Mouse (Mus musculus): ENCODE results near the gene Polr2f. TPM values are rescaled to one million over a fixed set of nuclear protein-coding genes. Genes with fewer than 3 reads are reported as not detected.

The Polr2f gene
- polyA plus RNA-seq, 1 experiment from 2014 or later = 299 TPM

- Histone ChIP-seq H3K27me3 (ENCODE audit: control insufficient read depth, insufficient read depth, low read length) (no peaks in the 10 kb centered on the region), H3K36me3 (ENCODE audit: control insufficient read depth, insufficient read depth, low read length) (peaks cover 10% of the 10 kb centered on the region), H3K27ac (replicated peaks in 1 of 2; ENCODE audit: control insufficient read depth in 1 of 2, insufficient read depth in 1 of 2, low read depth in 2 of 2, low read length in 2 of 2) (no peak overlapping the region), H3K4me2 (ENCODE audit: low read length) (no peak overlapping the region), H3K4me1 (ENCODE audit: control insufficient read depth in 2 of 2, insufficient read depth in 2 of 2, low read length in 2 of 2) (peaks cover 2 to 21% of the 10 kb centered on the region in 2 experiments; a peak in 3 of 4 replicates), H3K9me3 (ENCODE audit: control insufficient read depth, low read length) (no peaks in the 10 kb centered on the region), H3K4me3 (ENCODE audit: control insufficient read depth in 1 of 2, insufficient read depth in 1 of 2, low read depth in 1 of 2, low read length in 2 of 2) (no peak overlapping the region), H3K9ac (ENCODE audit: low read length) (no peak overlapping the region)
- WGBS = 57% methylated on average over 10 of the region's 10 CpGs
- ATAC-seq (ENCODE audit: insufficient number of reproducible peaks, insufficient read depth, low FRiP score, low read depth) = no peak
Measured at GRCm38 (mm10) chr15:79139640-79140039, 1.2 kb upstream of the Polr2f start.

GRCm38 (mm10) chr15:79141566-79141917 is 733 bp downstream of the Polr2f start:
- Histone ChIP-seq H3K4me2 (ENCODE audit: low read length) (peak overlapping the region; percentile 97), H3K27me3 (ENCODE audit: control insufficient read depth, insufficient read depth, low read length) (no peaks in the 10 kb centered on the region), H3K36me3 (ENCODE audit: control insufficient read depth, insufficient read depth, low read length) (peaks cover 24% of the 10 kb centered on the region), H3K9me3 (ENCODE audit: control insufficient read depth, low read length) (no peaks in the 10 kb centered on the region), H3K4me1 (ENCODE audit: control insufficient read depth in 2 of 2, insufficient read depth in 2 of 2, low read length in 2 of 2) (peaks cover 2 to 21% of the 10 kb centered on the region in 2 experiments; a peak in 3 of 4 replicates), H3K9ac (ENCODE audit: low read length) (peak overlapping the region; percentile 88), H3K27ac (replicated peaks in 1 of 2; ENCODE audit: control insufficient read depth in 1 of 2, insufficient read depth in 1 of 2, low read depth in 2 of 2, low read length in 2 of 2) (peak overlapping the region; percentile 6 to 44; a peak in 2 of 4 replicates), H3K4me3 (ENCODE audit: control insufficient read depth in 1 of 2, insufficient read depth in 1 of 2, low read depth in 1 of 2, low read length in 2 of 2) (peak overlapping the region; percentile 82 to 96)
- ATAC-seq (ENCODE audit: insufficient number of reproducible peaks, insufficient read depth, low FRiP score, low read depth) = no peak
- WGBS = 2% methylated on average over 7 of the region's 7 CpGs

DNA sequence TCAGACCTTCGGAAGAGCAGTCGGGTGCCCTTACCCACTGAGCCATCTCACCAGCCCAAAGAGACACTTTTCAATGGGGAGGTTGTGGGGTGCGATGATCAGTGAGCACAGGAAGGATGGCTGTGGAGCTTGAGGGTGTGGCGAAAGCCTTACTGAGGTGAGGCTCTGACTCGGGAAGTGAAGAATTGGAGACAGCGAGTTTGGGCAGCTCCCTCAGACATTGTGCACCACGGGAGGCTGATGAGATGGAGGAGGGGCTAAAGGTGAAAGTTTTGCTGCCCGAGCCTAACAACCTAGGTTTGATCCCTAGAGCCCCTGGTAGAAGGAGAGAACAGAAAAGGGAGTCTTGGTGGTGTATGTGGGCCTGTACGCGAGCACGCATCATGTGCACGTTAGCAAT is 2.5 kb downstream of the Polr2f start:
- ATAC-seq (ENCODE audit: insufficient number of reproducible peaks, insufficient read depth, low FRiP score, low read depth) = no peak
- Histone ChIP-seq H3K4me1 (ENCODE audit: control insufficient read depth in 2 of 2, insufficient read depth in 2 of 2, low read length in 2 of 2) (peaks cover 0 to 16% of the 10 kb centered on the region in 2 experiments; a peak in 2 of 4 replicates), H3K27ac (replicated peaks in 1 of 2; ENCODE audit: control insufficient read depth in 1 of 2, insufficient read depth in 1 of 2, low read depth in 2 of 2, low read length in 2 of 2) (no peak overlapping the region), H3K27me3 (ENCODE audit: control insufficient read depth, insufficient read depth, low read length) (no peaks in the 10 kb centered on the region), H3K36me3 (ENCODE audit: control insufficient read depth, insufficient read depth, low read length) (peaks cover 42% of the 10 kb centered on the region), H3K4me2 (ENCODE audit: low read length) (no peak overlapping the region), H3K4me3 (ENCODE audit: control insufficient read depth in 1 of 2, insufficient read depth in 1 of 2, low read depth in 1 of 2, low read length in 2 of 2) (no peak overlapping the region), H3K9ac (ENCODE audit: low read length) (no peak overlapping the region), H3K9me3 (ENCODE audit: control insufficient read depth, low read length) (no peaks in the 10 kb centered on the region)
- WGBS = 85% methylated on average over 12 of the region's 12 CpGs

GRCm38 (mm10) chr15:79144021-79144420 is 3.2 kb downstream of the Polr2f start:
- H3K4me2 ChIP-seq (ENCODE audit: low read length) = no peak overlapping the region

DNA sequence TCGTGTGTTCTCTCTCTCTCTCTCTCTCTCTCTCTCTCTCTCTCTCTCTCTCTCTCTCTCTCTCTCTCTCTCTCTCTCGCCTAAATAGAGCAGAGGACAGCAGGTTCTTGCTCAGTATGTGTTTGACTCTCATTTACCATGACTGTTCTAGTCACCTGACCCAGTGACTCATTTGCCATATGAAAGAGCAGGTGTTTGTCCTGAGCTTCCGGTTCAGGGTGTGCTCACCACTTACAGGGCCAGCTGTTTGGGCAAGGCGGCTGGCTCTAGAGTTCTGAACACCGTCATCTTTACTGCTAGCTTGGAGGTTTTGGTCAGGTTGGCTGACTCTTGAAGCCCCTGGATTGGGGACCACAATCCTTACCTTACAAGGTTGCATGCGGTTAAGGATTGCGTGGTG is 4.7 kb downstream of the Polr2f start:
- WGBS = 92% methylated on average over 7 of the region's 7 CpGs
- Histone ChIP-seq H3K36me3 (ENCODE audit: control insufficient read depth, insufficient read depth, low read length) (peaks cover 59% of the 10 kb centered on the region), H3K9ac (ENCODE audit: low read length) (no peak overlapping the region), H3K4me3 (ENCODE audit: control insufficient read depth in 1 of 2, insufficient read depth in 1 of 2, low read depth in 1 of 2, low read length in 2 of 2) (no peak overlapping the region), H3K9me3 (ENCODE audit: control insufficient read depth, low read length) (no peaks in the 10 kb centered on the region), H3K27me3 (ENCODE audit: control insufficient read depth, insufficient read depth, low read length) (no peaks in the 10 kb centered on the region), H3K4me1 (ENCODE audit: control insufficient read depth in 2 of 2, insufficient read depth in 2 of 2, low read length in 2 of 2) (peaks cover 0 to 11% of the 10 kb centered on the region in 2 experiments; a peak in 2 of 4 replicates), H3K4me2 (ENCODE audit: low read length) (no peak overlapping the region), H3K27ac (replicated peaks in 1 of 2; ENCODE audit: control insufficient read depth in 1 of 2, insufficient read depth in 1 of 2, low read depth in 2 of 2, low read length in 2 of 2) (no peak overlapping the region)
- no peak for ATAC-seq (ENCODE audit: insufficient number of reproducible peaks, insufficient read depth, low FRiP score, low read depth)

More at GRCm38 (mm10) chr15:79144021-79144420, 3.2 kb downstream of the Polr2f start:
- 70% methylated on average over 8 of the region's 8 CpGs for WGBS
- Histone ChIP-seq H3K27ac (replicated peaks in 1 of 2; ENCODE audit: control insufficient read depth in 1 of 2, insufficient read depth in 1 of 2, low read depth in 2 of 2, low read length in 2 of 2) (no peak overlapping the region), H3K36me3 (ENCODE audit: control insufficient read depth, insufficient read depth, low read length) (peaks cover 48% of the 10 kb centered on the region), H3K4me1 (ENCODE audit: control insufficient read depth in 2 of 2, insufficient read depth in 2 of 2, low read length in 2 of 2) (peaks cover 0 to 16% of the 10 kb centered on the region in 2 experiments; a peak in 2 of 4 replicates), H3K27me3 (ENCODE audit: control insufficient read depth, insufficient read depth, low read length) (no peaks in the 10 kb centered on the region), H3K9me3 (ENCODE audit: control insufficient read depth, low read length) (no peaks in the 10 kb centered on the region), H3K4me3 (ENCODE audit: control insufficient read depth in 1 of 2, insufficient read depth in 1 of 2, low read depth in 1 of 2, low read length in 2 of 2) (no peak overlapping the region), H3K9ac (ENCODE audit: low read length) (no peak overlapping the region)
- ATAC-seq (ENCODE audit: insufficient number of reproducible peaks, insufficient read depth, low FRiP score, low read depth) = no peak

- H3K27me3 ChIP-seq (ENCODE audit: control insufficient read depth, insufficient read depth, low read length) = no peaks in the 10 kb centered on the region
- peaks cover 79% of the 10 kb centered on the region for H3K36me3 ChIP-seq (ENCODE audit: control insufficient read depth, insufficient read depth, low read length)
- no peaks in the 10 kb centered on the region for H3K9me3 ChIP-seq (ENCODE audit: control insufficient read depth, low read length)
- no peaks in the 10 kb centered on the region for H3K4me1 ChIP-seq (ENCODE audit: control insufficient read depth in 2 of 2, insufficient read depth in 2 of 2, low read length in 2 of 2)
- WGBS = 45% methylated on average over 7 of the region's 7 CpGs
- 0 out of 2 replicates have a peak, but pooled peaks have one; percentile 18 for ATAC-seq (ENCODE audit: insufficient number of reproducible peaks, insufficient read depth, low FRiP score, low read depth)
- no peak overlapping the region for H3K4me2 ChIP-seq (ENCODE audit: low read length)
- H3K4me3 ChIP-seq (ENCODE audit: control insufficient read depth in 1 of 2, insufficient read depth in 1 of 2, low read depth in 1 of 2, low read length in 2 of 2) = no peak overlapping the region
- no peak overlapping the region for H3K9ac ChIP-seq (ENCODE audit: low read length)
- H3K27ac ChIP-seq (replicated peaks in 1 of 2; ENCODE audit: control insufficient read depth in 1 of 2, insufficient read depth in 1 of 2, low read depth in 2 of 2, low read length in 2 of 2) = no peak overlapping the region
Measured at GRCm38 (mm10) chr15:79148533-79148932, 7.7 kb downstream of the Polr2f start.

DNA sequence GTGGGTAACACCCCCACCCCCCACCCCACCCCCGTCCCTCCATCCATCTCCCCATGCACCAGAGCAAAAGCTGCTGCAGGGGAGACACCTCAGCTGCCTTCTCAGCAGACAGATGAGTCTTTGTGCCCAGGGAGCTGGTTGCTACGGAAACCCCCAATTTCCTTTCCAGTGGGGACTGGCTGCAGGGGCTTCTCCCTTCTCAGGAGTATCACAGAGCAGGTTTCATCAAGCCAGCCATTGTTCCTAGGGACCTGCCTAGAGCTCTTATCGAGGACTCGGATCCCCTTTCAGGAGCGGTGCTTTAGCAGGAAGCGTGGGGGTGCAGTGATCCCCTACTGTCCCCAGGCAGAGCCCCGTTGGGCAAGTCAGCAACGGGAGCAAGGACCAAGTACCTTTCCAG is 11.1 kb downstream of the Polr2f start:
- Histone ChIP-seq H3K9ac (ENCODE audit: low read length) (no peak overlapping the region), H3K27ac (replicated peaks in 1 of 2; ENCODE audit: control insufficient read depth in 1 of 2, insufficient read depth in 1 of 2, low read depth in 2 of 2, low read length in 2 of 2) (no peak overlapping the region), H3K36me3 (ENCODE audit: control insufficient read depth, insufficient read depth, low read length) (peaks cover 51% of the 10 kb centered on the region), H3K4me2 (ENCODE audit: low read length) (no peak overlapping the region), H3K4me1 (ENCODE audit: control insufficient read depth in 2 of 2, insufficient read depth in 2 of 2, low read length in 2 of 2) (peaks cover 6 to 10% of the 10 kb centered on the region in 2 experiments; a peak in 3 of 4 replicates), H3K27me3 (ENCODE audit: control insufficient read depth, insufficient read depth, low read length) (0 out of 2 replicates have a peak, but pooled peaks cover under 1% of the 10 kb centered on the region), H3K4me3 (ENCODE audit: control insufficient read depth in 1 of 2, insufficient read depth in 1 of 2, low read depth in 1 of 2, low read length in 2 of 2) (no peak overlapping the region), H3K9me3 (ENCODE audit: control insufficient read depth, low read length) (no peaks in the 10 kb centered on the region)
- WGBS = 72% methylated on average over 8 of the region's 8 CpGs
- ATAC-seq (ENCODE audit: insufficient number of reproducible peaks, insufficient read depth, low FRiP score, low read depth) = no peak

DNA sequence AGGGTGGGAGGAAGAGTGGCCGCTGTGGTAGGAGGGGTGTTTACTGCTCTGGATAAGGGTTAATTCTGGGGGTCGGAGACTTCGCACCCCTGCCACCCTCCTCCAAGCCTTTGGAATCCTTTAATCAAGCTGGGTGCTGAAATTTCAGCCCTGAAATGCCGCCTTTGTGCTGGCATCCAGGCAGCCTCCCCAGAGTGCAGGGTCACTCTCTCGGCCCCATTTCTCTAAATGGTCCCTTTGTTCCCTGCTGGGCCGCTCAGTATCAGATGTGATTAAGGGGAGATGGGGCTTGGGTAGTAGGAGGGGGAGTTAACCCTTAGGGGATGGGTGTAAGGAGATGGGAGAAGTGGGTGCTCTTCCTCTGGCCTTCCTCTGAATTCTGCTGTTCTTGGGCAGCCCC is 11.9 kb downstream of the Polr2f start:
- WGBS = 55% methylated on average over 6 of the region's 6 CpGs
- Histone ChIP-seq H3K9me3 (ENCODE audit: control insufficient read depth, low read length) (no peaks in the 10 kb centered on the region), H3K9ac (ENCODE audit: low read length) (no peak overlapping the region), H3K27me3 (ENCODE audit: control insufficient read depth, insufficient read depth, low read length) (0 out of 2 replicates have a peak, but pooled peaks cover 5% of the 10 kb centered on the region), H3K4me3 (ENCODE audit: control insufficient read depth in 1 of 2, insufficient read depth in 1 of 2, low read depth in 1 of 2, low read length in 2 of 2) (no peak overlapping the region), H3K4me2 (ENCODE audit: low read length) (no peak overlapping the region), H3K4me1 (ENCODE audit: control insufficient read depth in 2 of 2, insufficient read depth in 2 of 2, low read length in 2 of 2) (peaks cover 6 to 10% of the 10 kb centered on the region in 2 experiments; a peak in 3 of 4 replicates), H3K27ac (replicated peaks in 1 of 2; ENCODE audit: control insufficient read depth in 1 of 2, insufficient read depth in 1 of 2, low read depth in 2 of 2, low read length in 2 of 2) (no peak overlapping the region), H3K36me3 (ENCODE audit: control insufficient read depth, insufficient read depth, low read length) (peaks cover 43% of the 10 kb centered on the region)
- ATAC-seq (ENCODE audit: insufficient number of reproducible peaks, insufficient read depth, low FRiP score, low read depth) = no peak

All from heart, embryonic 14.5 days (tissue).